Mouse (Mus musculus) embryonic fibroblast, embryonic 13.5 days (primary cell): ENCODE measurements around the gene Tbce. TPM values are rescaled to one million over a fixed set of nuclear protein-coding genes. Genes with fewer than 3 reads are reported as not detected.

Source experiments
- H3K27ac ChIP-seq: 2 replicates; pipeline ENCODE4 v1.5.1; 2012; ENCODE audit warnings: low read length, control low read depth, inconsistent platforms; ENCODE audit not compliant: insufficient read depth
- H3K4me1 ChIP-seq: 2 replicates; pipeline ENCODE4 v1.6.1; 2011; ENCODE audit warnings: low read length; ENCODE audit not compliant: control insufficient read depth, insufficient read depth
- H3K4me3 ChIP-seq: 2 replicates; pipeline ENCODE4 v1.5.1; 2011; ENCODE audit warnings: mild to moderate bottlenecking, control low read depth, low read length; ENCODE audit not compliant: insufficient read depth
- CTCF ChIP-seq: IDR thresholded peaks from 2 replicates; pipeline ENCODE4 v1.5.1; 2011; ENCODE audit warnings: mild to moderate bottlenecking, control low read depth, low read length, moderate library complexity, borderline replicate concordance; ENCODE audit not compliant: insufficient read depth
- POLR2A ChIP-seq: IDR thresholded peaks from 2 replicates; pipeline ENCODE4 v1.6.1; 2011; ENCODE audit warnings: low read depth, mild to moderate bottlenecking, control low read depth, low read length, moderate library complexity
- polyA plus RNA-seq: library from polyadenylated mRNA; stranded (reverse); fragments of >200 nt; gene quantifications from 2 replicates; pipeline ENCODE4 v1.2.4, GENCODE M21; 2011; ENCODE audit warnings: low read depth; ENCODE audit not compliant: missing spikeins, insufficient read length

Tbce gene
- polyA plus RNA-seq, result 65.9 and 79.8 TPM in 2 replicates

DNA sequence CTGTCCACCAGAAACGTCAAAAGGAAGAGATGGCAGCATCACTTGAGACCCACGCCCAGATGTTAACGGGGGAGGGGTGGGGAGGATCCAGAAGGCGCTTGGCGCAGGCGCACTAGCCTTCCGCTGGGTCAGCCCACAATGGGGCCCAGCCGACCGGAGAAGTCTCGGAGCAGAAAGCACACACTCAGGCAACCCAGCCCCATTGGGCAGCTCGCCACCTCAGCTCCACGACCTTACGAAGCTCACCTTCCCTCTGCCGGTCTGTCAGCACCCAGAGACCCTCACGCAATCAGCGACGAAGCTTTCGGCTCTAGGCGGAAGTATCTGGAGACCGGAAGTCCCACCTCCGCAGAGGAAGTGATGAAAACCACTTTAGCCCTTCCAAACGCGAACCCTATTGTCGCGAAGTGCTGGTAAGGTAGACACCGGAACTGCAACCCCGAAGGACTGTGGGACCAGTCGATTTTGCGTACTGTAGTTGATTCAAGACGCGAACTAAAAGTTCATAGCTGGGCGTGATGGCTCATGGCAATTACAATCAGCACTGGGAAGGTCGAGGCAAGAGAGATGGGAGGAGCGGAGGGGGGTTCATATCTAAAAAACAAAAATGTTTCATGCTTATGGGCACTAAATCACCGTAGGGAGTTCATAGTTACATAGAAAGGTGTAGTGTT is at the start of gene Tbce:
TSS of gene Tbce (minus strand) at position 347 of the 674 bp plus-strand sequence.
- TF ChIP-seq CTCF, result no peak
- peak; percentile 89 for TF ChIP-seq POLR2A
- H3K4me3 ChIP-seq, result peak within 1 kb of the TSS; percentile 56
- H3K27ac ChIP-seq, result peak within 1 kb of the TSS; percentile 94
- H3K4me1 ChIP-seq, result peaks cover 7% of the 10 kb centered on the region; the same call in 1 of the 2 replicates

DNA sequence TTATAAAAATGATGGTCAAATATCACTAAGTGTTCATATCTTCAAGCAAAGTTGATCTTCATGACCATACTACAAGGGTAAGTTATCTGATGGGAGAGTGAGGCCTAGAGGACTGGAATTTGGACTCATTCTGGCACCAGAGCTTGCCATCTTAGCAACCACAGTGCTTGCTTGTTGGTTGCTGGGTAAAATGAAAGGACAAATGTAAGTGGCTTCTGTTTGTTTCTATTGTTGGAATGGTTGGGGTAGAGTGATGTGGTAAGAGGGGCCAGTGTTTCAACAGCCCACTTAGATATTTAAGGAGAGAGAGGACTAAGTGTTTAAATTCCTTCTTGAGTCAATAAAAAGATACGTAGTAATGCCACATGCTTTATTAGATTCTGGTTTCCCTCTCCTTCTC is 49.2 kb upstream of the Tbce start:
- no peaks in the 10 kb centered on the region for H3K4me1 ChIP-seq

DNA sequence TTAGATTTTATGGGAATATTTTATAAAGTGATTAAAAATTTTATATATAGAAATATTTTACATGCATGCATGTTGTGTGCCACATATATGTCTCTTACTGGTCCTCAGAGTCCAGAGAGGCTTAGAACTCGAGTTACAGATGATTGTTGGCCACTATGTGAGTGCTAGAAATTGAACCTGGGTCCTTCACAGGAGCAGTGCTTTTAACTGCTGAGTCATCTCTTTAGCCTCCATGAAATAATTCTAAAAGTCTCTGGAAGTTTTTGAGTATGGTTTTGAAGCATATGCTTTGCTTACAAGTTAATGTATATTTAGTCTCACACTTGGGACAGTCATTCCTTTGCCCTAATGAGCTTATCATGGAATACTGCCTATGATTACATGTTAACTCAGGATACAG is 35.9 kb upstream of the Tbce start:
- H3K27ac ChIP-seq, result no peak overlapping the region
- no peaks in the 10 kb centered on the region for H3K4me1 ChIP-seq

More for the DNA sequence above, 49.2 kb upstream of the Tbce start:
- no peak overlapping the region for H3K27ac ChIP-seq
- H3K4me3 ChIP-seq, result no peak overlapping the region
- TF ChIP-seq POLR2A (no peak), CTCF (no peak)

DNA sequence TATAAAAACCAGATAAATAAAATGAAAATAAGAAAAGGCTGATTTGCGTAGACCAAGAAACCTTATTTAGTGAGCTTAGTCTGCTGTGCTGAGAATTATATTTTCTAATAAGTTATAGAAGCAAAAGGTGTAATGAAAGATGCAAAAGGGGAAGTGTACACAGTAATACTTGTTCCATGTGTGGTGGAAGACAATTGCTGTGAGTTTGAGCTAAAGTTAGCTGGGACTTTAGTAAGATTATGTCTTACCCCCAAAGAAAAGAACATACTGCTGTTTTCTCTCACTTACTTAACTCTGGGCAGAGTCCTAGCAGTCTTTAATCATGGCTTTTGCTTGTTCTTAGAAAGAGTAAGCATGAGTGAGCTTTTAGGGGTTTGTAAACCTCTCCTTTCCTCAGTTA is 34.9 kb upstream of the Tbce start:
- Histone ChIP-seq H3K4me1 (no peaks in the 10 kb centered on the region), H3K27ac (no peak overlapping the region), H3K4me3 (no peak overlapping the region)
- no peak for TF ChIP-seq CTCF
- TF ChIP-seq POLR2A, result no peak

More for the DNA sequence above, 35.9 kb upstream of the Tbce start:
- no peak overlapping the region for H3K4me3 ChIP-seq
- TF ChIP-seq POLR2A (no peak), CTCF (no peak)

DNA sequence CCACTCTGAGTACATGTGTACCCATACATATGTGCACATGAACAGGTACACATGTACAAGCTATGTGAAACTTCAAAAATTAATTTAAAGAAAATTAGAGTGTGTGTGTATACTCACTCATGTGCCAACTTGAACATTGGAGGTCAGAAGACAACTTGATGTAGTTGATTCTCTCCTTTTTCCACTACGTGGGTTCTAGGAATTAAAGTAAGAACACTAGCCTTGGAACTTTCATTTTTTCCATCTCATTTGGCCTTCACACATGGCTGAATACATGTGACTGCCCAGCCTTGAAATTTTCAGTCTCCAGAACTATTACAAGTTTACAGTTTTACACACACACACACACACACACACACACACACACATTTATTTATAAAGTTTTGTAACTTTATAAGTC is 29.9 kb upstream of the Tbce start:
- no peak overlapping the region for H3K27ac ChIP-seq
- H3K4me1 ChIP-seq, result no peaks in the 10 kb centered on the region; the same call in 1 of the 2 replicates
- TF ChIP-seq POLR2A, result no peak
- TF ChIP-seq CTCF, result no peak
- no peak overlapping the region for H3K4me3 ChIP-seq

DNA sequence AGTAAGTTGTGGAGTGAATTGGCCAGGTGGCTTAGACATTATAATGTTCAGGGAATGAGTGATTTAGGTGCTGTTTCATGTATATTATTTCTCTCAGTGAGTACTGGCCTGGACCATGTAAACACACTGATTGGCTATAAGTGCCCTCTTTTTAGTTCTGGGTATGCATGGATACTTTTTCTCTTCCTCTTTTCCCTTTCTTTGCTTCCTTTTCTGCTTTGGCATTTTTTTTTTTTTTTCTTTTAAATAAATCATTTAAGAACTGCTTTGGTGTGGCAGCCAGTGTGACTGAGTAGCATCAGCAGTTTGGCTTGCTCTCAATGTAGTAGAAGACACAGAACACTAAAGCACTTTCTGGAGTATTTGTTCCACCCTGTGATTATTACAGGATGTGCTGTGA is 28.6 kb upstream of the Tbce start:
- no peak overlapping the region for H3K4me3 ChIP-seq
- H3K4me1 ChIP-seq, result no peaks in the 10 kb centered on the region; the same call in 1 of the 2 replicates
- no peak overlapping the region for H3K27ac ChIP-seq
- TF ChIP-seq POLR2A, result no peak
- no peak for TF ChIP-seq CTCF

DNA sequence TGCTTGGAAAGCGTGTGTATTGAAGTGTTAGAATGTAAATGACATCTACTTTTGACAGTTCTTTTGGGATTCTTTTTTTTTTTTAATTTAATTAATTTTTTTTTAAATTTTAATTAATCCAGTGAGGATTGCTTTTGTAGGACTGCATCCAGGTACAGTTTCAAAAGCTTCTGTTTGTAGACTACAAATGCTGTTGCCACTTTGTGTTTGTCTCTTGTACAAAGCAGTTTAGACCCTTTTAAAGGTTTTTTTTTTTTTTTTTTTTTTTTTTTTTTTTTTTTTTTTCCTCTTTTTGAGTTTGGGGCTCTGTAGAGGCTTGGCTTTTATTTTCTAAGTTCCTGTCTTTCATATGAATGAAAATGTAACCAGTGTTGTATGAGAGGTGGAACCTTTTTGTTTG is 26.3 kb upstream of the Tbce start:
- Histone ChIP-seq H3K27ac (no peak overlapping the region), H3K4me3 (no peak overlapping the region), H3K4me1 (no peaks in the 10 kb centered on the region; the same call in 1 of the 2 replicates)
- TF ChIP-seq CTCF, result no peak
- no peak for TF ChIP-seq POLR2A

DNA sequence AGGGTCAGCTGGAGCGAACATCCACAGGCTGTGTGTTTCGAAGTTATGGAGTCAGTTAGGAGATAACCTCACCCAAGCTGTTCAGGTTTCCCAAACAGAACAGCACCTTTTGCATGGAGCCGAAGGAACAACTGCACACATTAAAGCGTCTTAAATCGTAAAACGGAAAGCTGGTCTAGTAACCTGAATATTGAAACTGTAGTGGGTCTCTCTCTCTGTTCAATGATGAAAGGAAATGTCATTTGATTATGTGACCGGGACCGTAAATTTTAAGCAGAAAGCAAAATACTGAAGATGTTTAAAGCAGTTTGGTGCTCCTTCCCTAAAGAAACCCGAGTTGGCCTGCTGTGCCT is 25.6 kb upstream of the Tbce start:
- H3K4me3 ChIP-seq, result peak overlapping the region; percentile 58
- TF ChIP-seq POLR2A, result no peak
- TF ChIP-seq CTCF, result no peak
- H3K27ac ChIP-seq, result no peak overlapping the region
- H3K4me1 ChIP-seq, result no peaks in the 10 kb centered on the region; the same call in 1 of the 2 replicates

GRCm38 (mm10) chr13:14064341-14065027 is 25.0 kb upstream of the Tbce start:
- peak overlapping the region; percentile 90 for H3K27ac ChIP-seq
- TF ChIP-seq POLR2A (no peak), CTCF (no peak)
- H3K4me1 ChIP-seq, result no peaks in the 10 kb centered on the region; the same call in 1 of the 2 replicates
- peak overlapping the region; percentile 58 for H3K4me3 ChIP-seq

GRCm38 (mm10) chr13:14063942-14064271 is 24.5 kb upstream of the Tbce start:
- no peak for TF ChIP-seq POLR2A
- no peak for TF ChIP-seq CTCF
- Histone ChIP-seq H3K27ac (peak overlapping the region; percentile 90), H3K4me3 (peak overlapping the region; percentile 58)

More at GRCm38 (mm10) chr13:14063942-14064271, 24.5 kb upstream of the Tbce start:
- H3K4me1 ChIP-seq, result no peaks in the 10 kb centered on the region; the same call in 1 of the 2 replicates
